Mouse (Mus musculus): ENCODE data around the gene Irf3.

DNA sequence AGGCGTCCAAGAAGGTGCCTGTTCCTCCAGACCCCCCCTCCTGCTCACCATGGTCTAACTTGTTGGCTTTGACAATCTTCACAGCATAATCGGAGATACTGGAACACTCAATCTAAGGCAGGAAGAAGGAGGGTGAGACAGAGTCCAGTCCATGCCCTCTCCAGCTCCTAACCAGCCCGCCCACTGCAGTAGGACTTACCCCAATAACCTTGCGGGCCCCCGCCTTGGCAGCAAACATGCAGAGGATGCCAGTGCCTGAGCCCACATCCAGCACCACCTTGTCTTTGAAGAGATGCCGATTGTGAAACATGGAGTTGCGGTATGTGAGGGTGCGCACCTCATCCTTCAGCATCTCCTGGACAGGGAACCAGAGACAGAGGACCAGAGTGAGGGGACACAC is 15.9 kb upstream of the Irf3 start:
- no peak for TF ChIP-seq GATA1 (IDR thresholded peaks at IDR 0.05; ENCODE audit: borderline replicate concordance, low read length)
- TF ChIP-seq FLI1 (IDR thresholded peaks at IDR 0.05; ENCODE audit: low read length), result no peak
